Mouse (Mus musculus) retina, postnatal 1 day (tissue): ENCODE results near the gene Slc6a12.

Experiments used
- DNase-seq: peaks from one replicate; pipeline ENCODE4 v3.0.0-alpha.2; 2012

Gene Slc6a12

DNA sequence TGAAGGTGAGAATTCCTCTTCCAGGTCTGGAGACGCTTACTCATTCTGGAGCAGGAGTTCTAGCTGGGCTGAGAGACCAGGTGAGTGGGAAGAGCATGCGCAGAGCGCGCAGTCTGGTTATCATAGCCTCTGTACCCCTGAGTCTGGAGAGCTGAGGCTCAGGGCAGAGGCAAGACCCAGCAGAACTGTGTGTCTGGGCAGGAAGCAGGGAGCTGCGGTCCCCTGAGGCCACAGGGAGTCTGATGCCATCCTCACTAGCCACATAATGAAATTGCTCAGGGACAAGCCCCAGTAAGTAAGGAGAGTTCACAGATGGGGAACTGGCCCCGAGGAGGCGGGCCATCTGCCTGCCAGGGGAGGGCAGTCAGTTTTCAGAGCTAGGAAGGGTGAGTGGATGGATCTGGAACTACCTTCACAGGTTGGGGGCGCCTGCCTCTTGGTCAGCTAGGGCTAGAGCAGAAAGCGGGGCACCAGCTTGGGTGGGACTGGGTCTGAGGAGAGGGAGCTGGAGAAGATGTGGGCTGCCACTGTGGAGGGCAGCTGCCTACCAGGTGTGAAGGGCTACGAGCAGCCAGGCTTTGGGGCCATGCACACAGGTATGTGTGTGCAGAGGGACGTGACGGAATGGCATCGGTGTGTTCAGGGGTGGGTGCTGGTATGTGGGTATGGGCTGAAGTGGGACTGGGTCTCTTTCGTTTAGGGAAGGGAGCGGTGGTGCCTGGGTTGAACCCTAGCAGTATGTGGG, at the start of gene Slc6a12:
TSS of gene Slc6a12 (plus strand) at position 51 of the 745 bp plus-strand sequence.
- no peak for DNase-seq

GRCm38 (mm10) chr6:121299317-121299716, 43.6 kb upstream of the Slc6a12 start:
- DNase-seq = peak; percentile 16

DNA sequence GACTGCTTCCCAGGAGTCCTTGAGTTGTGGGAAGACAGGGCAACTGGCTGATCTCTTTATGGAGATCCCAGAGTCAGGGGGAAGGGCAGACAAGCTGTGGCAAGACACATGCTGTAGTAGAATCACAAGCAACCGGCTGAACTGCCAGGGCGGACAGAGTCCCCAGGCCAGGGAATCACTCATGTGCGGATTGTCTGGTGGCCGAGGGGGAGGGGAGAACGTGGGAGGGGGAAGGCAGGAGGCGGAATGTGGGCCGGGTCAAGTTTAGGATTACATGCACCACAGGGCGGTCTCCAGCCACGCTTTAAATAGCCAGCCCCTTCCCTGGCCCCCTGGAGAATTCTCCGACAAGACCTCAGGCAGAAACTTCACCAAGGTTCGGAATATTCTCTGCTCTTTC, 42.9 kb upstream of the Slc6a12 start, which contains the start of gene Slc6a13:
TSS of gene Slc6a13 (plus strand) at position 274 of the 400 bp plus-strand sequence.
- DNase-seq = peak; percentile 78

DNA sequence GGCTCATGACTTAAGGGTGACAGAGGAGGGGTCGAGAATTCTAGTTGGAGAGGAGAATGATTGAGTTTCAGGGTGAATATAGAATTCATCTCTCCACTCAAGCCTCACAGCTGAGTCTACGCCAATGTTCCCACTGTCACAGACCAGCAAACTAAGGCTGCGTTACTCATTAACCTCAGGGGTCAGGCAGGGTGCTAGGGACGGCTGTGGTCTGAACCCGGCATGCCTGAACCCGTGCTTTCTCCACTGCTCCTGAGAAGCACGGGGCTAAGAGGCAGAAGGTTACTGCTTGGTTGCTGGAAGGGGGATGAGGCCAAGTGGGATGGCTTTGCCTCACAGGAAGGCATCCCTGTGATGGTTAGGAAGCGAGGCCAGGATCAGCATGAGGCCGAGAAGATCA, 42.4 kb upstream of the Slc6a12 start:
- no peak for DNase-seq

- DNase-seq = no peak
Observed at GRCm38 (mm10) chr6:121303466-121304220, 39.2 kb upstream of the Slc6a12 start.

- DNase-seq = no peak
Observed at GRCm38 (mm10) chr6:121304630-121305029, 38.2 kb upstream of the Slc6a12 start.

DNA sequence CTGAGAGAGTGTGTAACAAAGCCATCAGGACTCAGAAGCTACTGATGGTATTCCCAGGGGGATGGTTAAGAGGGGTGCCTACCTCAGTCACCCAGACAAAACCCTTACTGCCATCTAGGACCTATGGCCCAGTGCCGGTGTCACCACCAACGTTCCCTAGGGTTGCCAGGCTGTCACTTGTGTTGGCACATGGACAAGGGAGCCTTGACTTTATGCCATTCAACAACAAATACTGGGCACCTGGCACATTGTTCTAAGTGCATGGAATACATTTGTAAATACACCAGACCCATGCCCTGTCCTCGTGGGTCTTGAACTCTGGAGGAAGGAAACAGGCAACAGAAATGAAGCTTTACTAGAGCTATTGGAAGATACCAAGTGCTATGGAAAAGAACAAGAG, 37.3 kb upstream of the Slc6a12 start:
- DNase-seq = no peak

DNA sequence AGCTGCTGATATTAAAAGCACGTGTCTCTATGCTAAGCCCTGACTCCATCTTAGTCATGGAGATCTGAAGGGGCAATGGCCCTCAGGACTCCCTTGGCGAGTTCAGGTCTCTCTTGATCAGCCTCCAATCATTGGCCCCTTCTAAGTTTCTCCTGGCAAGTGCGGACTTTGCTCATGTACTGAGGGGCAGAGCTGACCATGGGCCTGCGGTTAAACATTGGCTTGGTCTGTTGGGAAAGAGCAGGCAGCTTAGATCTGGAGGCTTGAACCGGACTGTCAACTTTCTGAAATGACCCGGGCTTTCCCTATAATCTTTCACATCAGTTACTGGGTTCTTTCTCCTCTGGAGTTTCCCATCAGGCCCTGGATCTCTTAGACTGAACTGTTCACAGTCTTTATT, 31.9 kb upstream of the Slc6a12 start:
- no peak for DNase-seq

DNA sequence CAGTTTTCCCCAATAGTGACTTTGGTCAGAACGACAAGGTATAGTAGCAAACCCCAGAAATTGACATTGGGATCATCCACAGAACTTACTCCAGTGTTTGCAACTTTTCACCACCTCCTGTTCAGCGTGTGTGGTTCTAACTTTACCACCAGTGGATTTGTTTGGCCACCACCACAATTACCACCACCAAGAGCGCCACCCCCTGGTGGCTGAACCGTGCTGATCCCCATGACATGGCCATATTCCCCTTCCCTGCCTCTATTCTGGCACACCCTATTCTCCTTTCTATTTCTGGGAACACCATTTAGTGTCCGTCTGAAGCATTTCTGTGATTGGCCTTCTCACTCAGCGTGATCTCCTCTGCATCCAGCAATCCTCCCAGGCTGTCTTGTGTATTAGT, 23.8 kb upstream of the Slc6a12 start:
- DNase-seq = no peak

DNA sequence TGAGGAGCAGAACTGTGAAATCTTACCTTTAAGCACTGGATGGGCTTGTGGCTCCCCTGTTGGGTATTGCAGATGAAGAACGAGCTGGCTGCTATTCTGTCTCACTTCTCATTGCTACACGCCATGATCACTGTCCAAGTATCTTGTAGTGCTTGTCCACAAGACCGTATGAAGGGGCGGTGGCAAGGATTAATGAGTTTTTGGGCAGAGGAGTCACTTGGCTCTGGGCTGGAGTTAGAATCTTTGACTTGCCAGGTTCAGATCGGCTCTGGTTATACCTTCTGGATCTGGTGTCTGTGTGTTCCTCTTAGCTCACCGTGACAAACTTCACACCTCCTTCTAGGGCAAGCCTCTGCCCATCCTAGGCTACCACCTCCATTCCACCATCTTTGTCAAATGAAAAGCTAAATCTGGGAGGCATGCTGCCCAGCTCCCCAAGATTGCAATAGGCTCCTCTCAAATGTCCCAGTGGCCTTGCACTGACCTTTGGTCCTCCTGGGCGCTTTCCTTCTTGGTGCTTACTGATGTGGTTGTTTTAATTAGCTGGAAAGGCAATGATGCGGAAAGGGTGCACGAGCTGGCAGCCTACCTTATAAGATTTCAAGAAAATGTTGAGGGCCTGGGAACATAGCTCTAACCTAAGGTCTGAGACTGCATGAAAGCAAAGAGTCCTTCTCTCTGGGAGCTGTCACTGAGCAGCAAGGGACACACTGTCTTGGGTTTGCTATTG, 20.3 kb upstream of the Slc6a12 start:
- no peak for DNase-seq

GRCm38 (mm10) chr6:121325298-121325697, 17.6 kb upstream of the Slc6a12 start:
- DNase-seq = no peak

DNA sequence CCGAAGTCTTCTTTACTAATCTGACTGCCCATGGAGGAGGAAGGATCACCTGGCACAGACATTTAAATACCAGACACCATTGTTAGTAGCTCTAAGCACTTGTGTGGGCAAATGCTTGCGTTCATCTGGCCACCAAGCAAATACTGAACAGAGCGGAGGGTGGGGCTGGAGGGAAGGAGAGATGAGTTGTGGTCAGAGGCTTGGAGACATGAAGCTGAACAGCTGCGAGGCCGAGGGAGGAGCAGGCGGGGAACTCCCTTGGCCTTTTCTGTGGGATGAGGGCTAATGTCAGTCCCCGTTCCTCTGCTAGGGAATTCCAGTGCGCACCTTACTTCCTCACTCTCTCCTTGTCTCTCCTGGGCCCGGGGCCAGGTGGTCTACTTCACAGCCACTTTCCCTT, 17.1 kb upstream of the Slc6a12 start:
- DNase-seq = no peak

DNA sequence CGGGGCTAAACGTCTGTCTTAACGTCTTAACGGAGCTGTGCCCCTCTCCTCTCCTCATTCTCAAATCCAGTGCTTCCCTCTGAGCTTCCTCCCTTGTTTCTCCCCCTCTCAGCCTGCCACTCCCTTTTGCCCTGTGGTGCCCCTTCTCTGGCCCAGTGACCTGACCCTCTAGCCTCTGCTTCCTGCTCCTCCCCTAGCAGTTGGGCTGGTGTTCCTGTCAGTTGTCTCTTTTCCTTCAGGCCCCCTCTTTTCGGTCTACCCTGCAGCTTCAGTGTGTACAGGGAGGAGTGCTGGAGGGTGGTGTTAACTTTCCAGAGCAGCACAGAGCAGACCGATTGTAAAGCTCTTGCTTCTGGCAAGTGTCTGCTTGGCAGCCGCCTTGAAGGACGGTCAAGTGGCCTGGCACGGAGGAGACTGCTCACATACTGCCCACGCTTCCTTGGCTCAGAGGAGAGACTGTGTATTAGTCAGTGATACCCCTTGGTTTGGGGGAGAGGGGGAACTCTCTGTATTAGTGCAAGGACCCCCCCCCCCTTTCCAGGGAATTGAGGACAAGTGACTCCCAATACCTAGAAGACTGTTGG, 16.3 kb upstream of the Slc6a12 start:
- DNase-seq = no peak

DNA sequence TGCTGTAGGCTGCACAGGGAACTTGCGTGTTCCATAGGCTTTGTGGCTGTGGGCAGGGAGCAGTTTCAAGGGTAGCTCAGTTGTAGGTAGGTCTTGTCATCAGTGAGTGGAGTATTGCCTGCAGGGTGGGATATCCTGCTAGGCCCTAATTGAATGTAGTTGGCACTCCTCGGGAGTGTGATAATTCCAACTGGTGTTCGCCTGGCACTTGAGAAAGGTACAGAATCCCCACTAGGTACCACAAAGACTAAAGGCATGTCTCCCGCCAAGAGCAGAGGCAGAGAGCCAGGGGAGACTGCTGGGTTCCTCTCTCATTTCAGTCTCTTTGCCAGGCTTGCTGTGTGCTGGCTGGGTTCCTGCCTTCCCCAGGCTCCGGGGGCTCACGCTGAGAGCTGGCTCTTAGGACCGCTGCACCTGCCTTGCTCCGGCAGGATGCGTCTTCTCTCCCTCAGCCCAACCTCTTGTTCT, 14.4 kb upstream of the Slc6a12 start:
- DNase-seq = no peak

DNA sequence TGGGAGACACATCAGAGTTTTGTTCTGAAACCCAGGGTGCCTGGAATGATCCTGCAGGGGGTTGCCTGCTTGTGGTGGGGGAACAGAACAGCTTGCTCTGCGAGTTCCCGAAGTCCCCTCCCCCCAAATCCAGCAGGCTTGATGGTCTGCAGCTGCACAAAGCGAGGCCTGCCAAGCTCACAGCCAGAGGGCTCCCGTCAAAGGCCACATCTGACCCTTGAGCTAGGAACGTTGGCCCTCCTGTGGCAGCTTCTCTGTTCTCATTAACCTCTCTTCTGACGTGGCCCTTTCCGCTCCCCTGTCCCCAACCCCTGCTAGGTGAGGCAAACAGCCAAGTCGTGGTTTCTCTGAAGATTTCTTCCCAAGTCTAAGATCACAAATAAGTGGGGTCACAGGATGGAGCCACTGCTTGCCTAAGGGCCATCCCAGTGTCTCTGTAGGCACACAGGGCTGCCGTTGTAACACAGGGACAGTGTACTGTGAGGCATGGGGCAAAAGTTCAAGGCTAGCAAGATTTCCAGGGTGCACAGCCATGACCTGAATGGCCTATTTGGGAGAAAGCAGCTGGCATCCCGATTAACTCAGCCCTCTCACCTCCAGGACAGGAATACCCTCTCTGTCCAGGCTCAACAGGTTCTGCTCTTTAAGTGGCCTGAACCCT, 12.9 kb upstream of the Slc6a12 start:
- DNase-seq = peak; percentile 82

GRCm38 (mm10) chr6:121335841-121336240, 7.0 kb upstream of the Slc6a12 start:
- DNase-seq = no peak

- peak; percentile 74 for DNase-seq
Observed at GRCm38 (mm10) chr6:121336558-121336957, 6.3 kb upstream of the Slc6a12 start.

DNA sequence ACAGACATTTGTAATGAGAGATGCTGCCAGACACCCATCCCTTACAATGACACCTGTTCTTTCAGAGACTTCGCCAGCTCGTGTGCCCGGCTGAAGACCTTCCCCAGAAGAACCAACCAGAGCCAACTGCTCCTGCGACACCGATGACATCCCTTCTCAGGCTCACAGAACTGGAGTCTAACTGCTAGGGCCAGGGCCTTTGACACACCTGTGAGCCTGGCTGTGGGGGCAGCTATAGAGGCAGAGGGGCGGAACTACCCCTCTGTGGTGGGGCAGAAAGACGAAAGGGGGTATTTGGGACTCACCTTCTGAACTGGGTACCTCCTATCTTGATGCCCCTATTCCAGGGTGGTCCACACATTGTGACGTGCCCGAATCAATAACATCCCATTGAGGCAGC, 5.6 kb upstream of the Slc6a12 start:
- DNase-seq = no peak

DNA sequence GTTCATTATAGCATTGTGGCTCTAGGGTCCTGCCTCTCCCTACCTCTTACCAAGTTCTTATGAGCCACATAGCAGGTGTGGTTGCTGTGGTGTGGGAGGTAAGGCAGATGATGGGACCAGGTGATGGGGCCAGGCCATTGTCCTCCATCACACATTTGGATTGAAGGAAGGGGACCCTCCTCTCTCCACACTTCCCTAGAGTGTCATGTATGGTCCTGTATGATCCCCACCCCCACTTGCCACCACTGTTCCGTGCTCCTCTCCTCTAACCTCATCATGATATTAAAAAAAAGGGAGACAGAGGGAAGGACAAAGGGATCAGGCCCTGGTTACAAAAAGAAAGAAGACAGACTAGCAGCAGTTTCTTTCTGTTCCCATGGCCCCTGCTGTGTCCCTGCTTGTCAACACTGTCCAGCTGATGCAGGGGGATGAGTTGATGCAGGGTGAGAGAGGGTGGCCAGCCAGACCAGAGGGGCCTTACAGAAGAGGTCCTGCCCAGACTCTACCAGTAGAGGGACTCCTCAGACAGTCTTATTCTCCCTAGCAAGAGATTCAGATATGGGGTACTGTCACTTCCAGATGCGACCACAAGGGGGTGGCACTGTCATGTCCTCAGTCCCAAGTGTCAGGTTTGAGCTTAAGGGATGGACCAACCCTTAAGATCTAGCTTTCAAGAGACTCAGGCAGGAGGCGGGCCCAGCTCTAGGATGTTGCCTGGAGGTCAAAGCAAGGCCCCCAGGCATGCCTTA, 4.9 kb upstream of the Slc6a12 start:
- DNase-seq = peak; percentile 95

- no peak for DNase-seq
Observed at GRCm38 (mm10) chr6:121338519-121338896, 4.4 kb upstream of the Slc6a12 start.

- DNase-seq = no peak
Observed at GRCm38 (mm10) chr6:121341650-121342049, 1.2 kb upstream of the Slc6a12 start.

DNA sequence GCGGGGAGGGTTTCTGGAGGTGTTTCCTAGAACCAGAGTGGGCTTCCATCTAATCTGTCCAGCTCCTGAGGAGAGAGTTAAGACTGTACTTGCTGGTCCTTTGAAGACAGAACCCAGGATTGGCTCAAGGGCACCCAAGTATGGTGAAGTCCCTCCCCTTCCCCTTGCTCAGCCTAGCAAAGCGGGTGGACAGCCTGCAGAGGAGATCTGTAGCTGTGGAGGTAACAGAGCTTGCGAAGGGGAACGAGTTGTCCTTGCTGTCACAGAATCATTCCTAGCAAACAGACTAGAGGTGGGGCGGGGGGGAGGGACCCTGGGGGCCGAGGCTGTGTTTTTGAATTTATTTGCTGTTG, 871 bp downstream of the Slc6a12 start:
- DNase-seq = no peak
